Mouse (Mus musculus): ENCODE data around the gene Ubac1. TPM values are rescaled to one million over a fixed set of nuclear protein-coding genes. Genes with fewer than 3 reads are reported as not detected.

The Ubac1 gene
- polyA plus RNA-seq, 1 experiment from 2014 or later: 155 TPM

DNA sequence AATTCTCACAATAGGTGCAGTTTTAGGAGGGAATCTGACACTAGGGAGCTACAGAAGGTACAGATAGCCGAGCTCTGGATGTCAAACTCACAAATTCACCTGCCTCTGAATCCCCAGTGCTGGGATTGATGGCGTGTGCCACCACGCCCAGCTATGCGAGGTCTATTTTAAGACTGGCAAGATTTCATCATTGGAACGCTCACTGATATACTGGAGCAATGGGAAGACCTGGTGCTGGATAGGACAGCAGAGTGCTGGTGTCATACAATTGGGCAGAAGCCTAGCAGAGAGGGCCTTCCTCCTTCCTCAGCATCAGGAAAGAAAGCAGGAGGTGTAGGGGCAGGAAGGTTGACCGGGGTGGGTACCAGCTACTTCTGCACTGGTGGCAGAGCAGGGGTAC is 33.7 kb downstream of the Ubac1 start:
- Histone ChIP-seq H3K27me3 (ENCODE audit: control insufficient read depth, insufficient read depth, low read length) (no peaks in the 10 kb centered on the region), H3K4me2 (ENCODE audit: low read depth, low read length) (no peak overlapping the region), H3K4me3 (ENCODE audit: low read depth, low read length) (no peak overlapping the region), H3K27ac (ENCODE audit: low read depth, low read length) (no peak overlapping the region), H3K9me3 (ENCODE audit: control insufficient read depth, low read length) (no peaks in the 10 kb centered on the region), H3K9ac (replicated peaks; ENCODE audit: low read depth, low read length) (no peak overlapping the region), H3K4me1 (ENCODE audit: control insufficient read depth, insufficient read depth, low read length) (0 out of 2 replicates have a peak, but pooled peaks cover 3% of the 10 kb centered on the region), H3K36me3 (ENCODE audit: control insufficient read depth, insufficient read depth, low read length) (no peaks in the 10 kb centered on the region)
- ATAC-seq (ENCODE audit: low read depth): no peak
- WGBS: 89% methylated on average over 6 of the region's 6 CpGs

DNA sequence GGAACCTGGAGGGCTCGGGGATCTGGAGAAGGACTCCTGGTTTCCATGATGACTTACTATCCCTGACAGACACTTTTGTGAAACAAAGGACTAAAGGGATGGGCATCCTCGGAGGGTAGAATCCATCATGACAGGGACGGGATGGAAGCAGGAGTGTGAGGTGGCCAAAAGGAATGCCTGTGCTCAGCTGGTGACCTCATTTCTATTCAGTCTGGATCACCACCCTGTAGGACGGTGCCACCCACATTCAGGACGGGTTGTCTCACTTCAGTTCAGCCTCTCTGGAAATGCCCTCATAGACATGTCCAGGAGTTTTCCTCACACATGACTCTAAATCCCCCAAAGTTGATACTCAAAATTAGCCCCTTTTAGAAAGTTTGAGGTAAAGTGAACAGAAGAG is 34.9 kb downstream of the Ubac1 start:
- Histone ChIP-seq H3K4me1 (ENCODE audit: control insufficient read depth, insufficient read depth, low read length) (peaks cover 5% of the 10 kb centered on the region), H3K4me3 (ENCODE audit: low read depth, low read length) (no peak overlapping the region), H3K9ac (replicated peaks; ENCODE audit: low read depth, low read length) (no peak overlapping the region), H3K4me2 (ENCODE audit: low read depth, low read length) (no peak overlapping the region), H3K27me3 (ENCODE audit: control insufficient read depth, insufficient read depth, low read length) (no peaks in the 10 kb centered on the region), H3K27ac (ENCODE audit: low read depth, low read length) (no peak overlapping the region), H3K9me3 (ENCODE audit: control insufficient read depth, low read length) (no peaks in the 10 kb centered on the region), H3K36me3 (ENCODE audit: control insufficient read depth, insufficient read depth, low read length) (no peaks in the 10 kb centered on the region)
- no peak for ATAC-seq (ENCODE audit: low read depth)
- 46% methylated on average over 5 of the region's 5 CpGs for whole genome bisulfite sequencing

GRCm38 (mm10) chr2:25983159-25983907 is 38.2 kb downstream of the Ubac1 start, which contains the start of gene Camsap1:
Gene Camsap1 (minus strand): TSS chr2:25983282.
- Histone ChIP-seq H3K36me3 (ENCODE audit: control insufficient read depth, insufficient read depth, low read length) (no peaks in the 10 kb centered on the region), H3K27ac (ENCODE audit: low read depth, low read length) (peak within 1 kb of the TSS; percentile 95), H3K4me3 (ENCODE audit: low read depth, low read length) (peak within 1 kb of the TSS; percentile 85), H3K9me3 (ENCODE audit: control insufficient read depth, low read length) (no peaks in the 10 kb centered on the region), H3K4me1 (ENCODE audit: control insufficient read depth, insufficient read depth, low read length) (peaks cover 32% of the 10 kb centered on the region), H3K4me2 (ENCODE audit: low read depth, low read length) (peak within 1 kb of the TSS; percentile 91), H3K9ac (replicated peaks; ENCODE audit: low read depth, low read length) (peak within 1 kb of the TSS; percentile 98), H3K27me3 (ENCODE audit: control insufficient read depth, insufficient read depth, low read length) (no peaks in the 10 kb centered on the region)
- WGBS: 1% methylated on average over 48 of the region's 64 CpGs
- peak; percentile 98 for ATAC-seq (ENCODE audit: low read depth)

- no peaks in the 10 kb centered on the region for H3K9me3 ChIP-seq (ENCODE audit: control insufficient read depth, low read length)
- H3K4me2 ChIP-seq (ENCODE audit: low read depth, low read length): peak overlapping the region; percentile 91
- peak overlapping the region; percentile 98 for H3K9ac ChIP-seq (replicated peaks; ENCODE audit: low read depth, low read length)
- no peaks in the 10 kb centered on the region for H3K27me3 ChIP-seq (ENCODE audit: control insufficient read depth, insufficient read depth, low read length)
- under 1% methylated on average over 69 of the region's 76 CpGs for WGBS
- H3K4me1 ChIP-seq (ENCODE audit: control insufficient read depth, insufficient read depth, low read length): peaks cover 32% of the 10 kb centered on the region
- ATAC-seq (ENCODE audit: low read depth): peak; percentile 23
- H3K27ac ChIP-seq (ENCODE audit: low read depth, low read length): peak overlapping the region; percentile 95
- peak overlapping the region; percentile 85 for H3K4me3 ChIP-seq (ENCODE audit: low read depth, low read length)
- no peaks in the 10 kb centered on the region for H3K36me3 ChIP-seq (ENCODE audit: control insufficient read depth, insufficient read depth, low read length)
Measured at GRCm38 (mm10) chr2:25982426-25983091, 39.0 kb downstream of the Ubac1 start.

GRCm38 (mm10) chr2:25982052-25982425 is 39.5 kb downstream of the Ubac1 start:
- WGBS: 1% methylated on average over 16 of the region's 16 CpGs
- ATAC-seq (ENCODE audit: low read depth): no peak
- H3K9me3 ChIP-seq (ENCODE audit: control insufficient read depth, low read length): no peaks in the 10 kb centered on the region
- H3K4me2 ChIP-seq (ENCODE audit: low read depth, low read length): peak overlapping the region; percentile 91
- H3K9ac ChIP-seq (replicated peaks; ENCODE audit: low read depth, low read length): peak overlapping the region; percentile 98
- peak overlapping the region; percentile 95 for H3K27ac ChIP-seq (ENCODE audit: low read depth, low read length)
- no peaks in the 10 kb centered on the region for H3K36me3 ChIP-seq (ENCODE audit: control insufficient read depth, insufficient read depth, low read length)
- no peaks in the 10 kb centered on the region for H3K27me3 ChIP-seq (ENCODE audit: control insufficient read depth, insufficient read depth, low read length)
- H3K4me3 ChIP-seq (ENCODE audit: low read depth, low read length): peak overlapping the region; percentile 85
- H3K4me1 ChIP-seq (ENCODE audit: control insufficient read depth, insufficient read depth, low read length): peaks cover 32% of the 10 kb centered on the region

- Histone ChIP-seq H3K27ac (ENCODE audit: low read depth, low read length) (no peak overlapping the region), H3K9ac (replicated peaks; ENCODE audit: low read depth, low read length) (no peak overlapping the region), H3K27me3 (ENCODE audit: control insufficient read depth, insufficient read depth, low read length) (no peaks in the 10 kb centered on the region), H3K36me3 (ENCODE audit: control insufficient read depth, insufficient read depth, low read length) (no peaks in the 10 kb centered on the region), H3K4me1 (ENCODE audit: control insufficient read depth, insufficient read depth, low read length) (peaks cover 30% of the 10 kb centered on the region), H3K4me2 (ENCODE audit: low read depth, low read length) (no peak overlapping the region), H3K4me3 (ENCODE audit: low read depth, low read length) (no peak overlapping the region), H3K9me3 (ENCODE audit: control insufficient read depth, low read length) (no peaks in the 10 kb centered on the region)
- WGBS: 86% methylated on average over 4 of the region's 4 CpGs
- no peak for ATAC-seq (ENCODE audit: low read depth)
Measured at GRCm38 (mm10) chr2:25978997-25979396, 42.5 kb downstream of the Ubac1 start.

DNA sequence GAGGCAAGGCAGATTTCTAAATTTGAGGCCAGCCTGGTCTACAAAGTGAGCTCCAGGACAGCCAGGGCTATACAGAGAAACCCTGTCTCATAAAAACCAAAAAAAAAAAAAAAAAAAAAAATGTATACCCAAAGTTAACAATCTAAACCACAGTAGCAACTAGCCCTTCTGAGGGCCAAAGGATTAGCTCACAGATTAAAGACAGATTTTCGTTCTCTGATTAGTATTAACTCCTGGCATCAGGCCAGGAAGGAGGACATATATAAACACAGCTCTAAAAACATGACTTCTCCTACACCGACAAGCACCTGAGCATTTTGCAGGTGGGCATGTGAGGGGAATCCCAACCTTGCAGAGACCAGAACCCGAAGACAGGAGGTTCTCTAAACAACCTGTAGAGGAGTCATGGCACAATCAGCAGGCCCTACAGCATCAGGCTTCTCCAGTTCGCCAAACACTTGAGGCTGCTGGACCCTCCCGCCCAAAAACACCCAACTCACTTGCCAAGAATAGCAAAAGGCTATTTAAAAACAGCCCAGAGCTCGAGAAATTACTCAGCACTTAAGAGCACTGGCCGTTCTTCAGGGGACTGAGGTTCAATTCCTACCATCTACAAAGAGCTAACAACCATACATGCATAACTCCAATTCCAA is 43.8 kb downstream of the Ubac1 start:
- H3K4me1 ChIP-seq (ENCODE audit: control insufficient read depth, insufficient read depth, low read length): peaks cover 29% of the 10 kb centered on the region
- WGBS: 86% methylated on average over 7 of the region's 7 CpGs

DNA sequence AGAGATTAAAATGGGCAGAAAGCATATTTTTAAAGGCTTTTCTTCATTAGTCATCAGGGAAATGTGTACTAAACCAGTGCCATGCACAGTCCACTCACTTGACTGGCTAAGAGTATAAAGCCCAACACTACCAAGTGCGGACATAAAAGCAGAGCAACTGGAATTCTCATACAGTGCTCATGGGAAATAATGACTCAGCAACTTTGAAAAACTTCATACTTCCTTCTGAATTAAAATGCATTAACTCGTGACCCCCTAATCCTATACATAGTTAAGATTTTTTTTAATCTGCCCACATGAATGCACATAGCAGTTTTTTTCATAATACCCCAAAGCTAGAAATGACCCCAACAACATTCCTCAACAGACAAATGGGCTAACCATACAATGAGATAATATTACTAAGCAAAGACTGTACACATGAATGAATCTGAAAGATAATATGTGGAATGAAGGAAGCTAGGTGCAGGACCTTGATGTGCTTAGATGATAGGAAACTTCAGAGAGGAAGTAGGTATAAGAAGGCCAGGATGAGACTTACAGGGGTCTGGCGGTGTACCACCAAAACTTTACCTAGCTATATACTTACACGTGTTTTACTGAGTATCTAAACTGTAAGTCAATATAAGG is 46.3 kb downstream of the Ubac1 start:
- H3K27ac ChIP-seq (ENCODE audit: low read depth, low read length): no peak overlapping the region
- H3K36me3 ChIP-seq (ENCODE audit: control insufficient read depth, insufficient read depth, low read length): no peaks in the 10 kb centered on the region
- no peaks in the 10 kb centered on the region for H3K27me3 ChIP-seq (ENCODE audit: control insufficient read depth, insufficient read depth, low read length)
- H3K4me3 ChIP-seq (ENCODE audit: low read depth, low read length): no peak overlapping the region
- ATAC-seq (ENCODE audit: low read depth): no peak
- H3K4me1 ChIP-seq (ENCODE audit: control insufficient read depth, insufficient read depth, low read length): peaks cover 18% of the 10 kb centered on the region
- no peak overlapping the region for H3K9ac ChIP-seq (replicated peaks; ENCODE audit: low read depth, low read length)
- 94% methylated on average over 4 of the region's 4 CpGs for WGBS
- no peaks in the 10 kb centered on the region for H3K9me3 ChIP-seq (ENCODE audit: control insufficient read depth, low read length)
- no peak overlapping the region for H3K4me2 ChIP-seq (ENCODE audit: low read depth, low read length)

More for the DNA sequence above, 43.8 kb downstream of the Ubac1 start:
- H3K9ac ChIP-seq (replicated peaks; ENCODE audit: low read depth, low read length): no peak overlapping the region
- H3K27me3 ChIP-seq (ENCODE audit: control insufficient read depth, insufficient read depth, low read length): no peaks in the 10 kb centered on the region
- no peaks in the 10 kb centered on the region for H3K9me3 ChIP-seq (ENCODE audit: control insufficient read depth, low read length)
- no peak overlapping the region for H3K4me2 ChIP-seq (ENCODE audit: low read depth, low read length)
- no peak overlapping the region for H3K27ac ChIP-seq (ENCODE audit: low read depth, low read length)
- no peaks in the 10 kb centered on the region for H3K36me3 ChIP-seq (ENCODE audit: control insufficient read depth, insufficient read depth, low read length)
- no peak overlapping the region for H3K4me3 ChIP-seq (ENCODE audit: low read depth, low read length)
- no peak for ATAC-seq (ENCODE audit: low read depth)
